Mouse (Mus musculus) left cerebral cortex, postnatal 25 days (tissue): ENCODE data around the gene Mdc1. TPM values are rescaled to one million over a fixed set of nuclear protein-coding genes. Genes with fewer than 3 reads are reported as not detected.
A peak's percentile ranks its signal among the peaks of the same experiment; 100 is the strongest.

Experiments used
- DNase-seq, 2 experiments: peaks; one replicate each; pipeline ENCODE4 v3.0.0; 2022; ENCODE audit warnings: low spot score in 2 of 2, mixed read lengths in 1 of 2
- intact Hi-C: fragments of 180-260 bp; cut with DNase I; formaldehyde crosslinking; loops from one replicate; pipeline ENCODE4 v1.15.1; 2025
- total RNA-seq, 2 experiments: library from RNA; stranded (reverse); gene quantifications; 2 replicates each; pipeline ENCODE4 v1.2.3; 2021

Mdc1 gene
- total RNA-seq, 2 experiments from 2014 or later: 9.7 to 12.0 TPM

DNA sequence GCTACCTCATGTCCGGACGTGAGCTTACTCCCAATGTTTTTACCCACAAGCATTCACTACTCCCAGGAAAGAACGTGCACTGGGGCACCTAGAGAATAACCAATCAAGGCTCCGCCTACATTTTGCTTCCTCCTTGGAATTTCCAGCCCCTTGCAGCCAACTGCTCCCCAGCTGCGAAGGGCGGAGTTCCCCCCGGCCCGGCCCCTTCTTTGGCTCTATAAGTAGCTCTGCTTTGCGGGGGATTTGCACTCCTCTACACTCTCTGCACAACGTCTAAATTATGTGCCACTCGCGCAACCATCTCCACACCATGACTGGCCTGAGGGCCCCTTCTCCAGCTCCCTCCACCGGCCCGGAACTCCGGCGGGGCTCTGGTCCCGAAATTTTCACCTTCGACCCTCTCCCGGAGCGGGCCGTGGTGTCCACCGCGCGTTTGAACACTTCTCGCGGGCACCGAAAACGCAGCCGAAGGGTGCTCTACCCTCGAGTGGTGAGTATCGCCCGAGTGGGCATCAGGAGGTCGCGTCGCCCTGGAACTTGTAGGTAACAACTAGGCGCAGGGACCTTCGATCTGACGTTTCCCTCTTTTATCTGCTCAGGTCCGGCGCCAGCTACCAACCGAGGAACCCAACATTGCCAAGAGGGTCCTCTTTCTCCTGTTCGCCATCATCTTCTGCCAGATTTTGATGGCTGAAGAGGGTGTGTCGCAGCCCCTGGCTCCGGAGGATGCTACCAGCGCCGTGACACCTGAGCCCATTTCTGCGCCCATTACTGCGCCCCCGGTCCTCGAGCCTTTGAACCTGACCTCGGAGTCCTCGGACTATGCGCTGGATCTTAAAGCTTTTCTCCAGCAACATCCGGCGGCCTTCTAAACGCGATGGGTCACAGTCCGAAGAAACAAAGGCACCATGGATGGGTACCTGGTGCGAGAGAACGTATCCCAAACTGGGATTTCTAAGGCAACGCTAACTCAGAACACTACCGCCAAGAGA, 19.6 kb upstream of the Mdc1 start, which contains the start of gene Ier3:
Gene Ier3 (plus strand): TSS at position 246 of the 992 bp plus-strand sequence.
- DNase-seq: peak; percentile 46 to 82
- intact Hi-C loops: loop anchor here (2.0 kb wide), 1 partner anchor 83 kb away; no protein-coding TSS in a partner anchor

DNA sequence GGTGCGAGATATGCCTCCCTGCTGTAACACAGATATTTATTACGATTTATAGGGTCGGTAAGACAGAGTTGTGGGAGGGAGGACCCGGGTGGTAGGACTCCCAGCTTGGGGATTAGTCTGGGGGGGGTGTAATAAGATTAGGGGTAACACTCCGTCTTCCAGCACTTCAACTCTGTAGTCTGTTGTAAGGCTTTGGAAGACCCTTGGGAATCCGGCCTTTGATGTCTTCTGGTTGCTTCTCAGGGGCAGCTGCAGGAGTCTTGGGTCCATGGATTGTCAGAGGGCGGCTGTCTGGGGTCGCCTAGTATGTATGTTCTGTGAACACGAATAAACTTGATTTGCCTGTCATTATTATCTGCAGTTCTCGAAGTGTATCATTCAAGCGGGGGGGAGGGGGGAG, 18.8 kb upstream of the Mdc1 start:
- DNase-seq: no peak
- intact Hi-C loops: loop anchor here (2.0 kb wide), 1 partner anchor 84 kb away; no protein-coding TSS in a partner anchor

DNA sequence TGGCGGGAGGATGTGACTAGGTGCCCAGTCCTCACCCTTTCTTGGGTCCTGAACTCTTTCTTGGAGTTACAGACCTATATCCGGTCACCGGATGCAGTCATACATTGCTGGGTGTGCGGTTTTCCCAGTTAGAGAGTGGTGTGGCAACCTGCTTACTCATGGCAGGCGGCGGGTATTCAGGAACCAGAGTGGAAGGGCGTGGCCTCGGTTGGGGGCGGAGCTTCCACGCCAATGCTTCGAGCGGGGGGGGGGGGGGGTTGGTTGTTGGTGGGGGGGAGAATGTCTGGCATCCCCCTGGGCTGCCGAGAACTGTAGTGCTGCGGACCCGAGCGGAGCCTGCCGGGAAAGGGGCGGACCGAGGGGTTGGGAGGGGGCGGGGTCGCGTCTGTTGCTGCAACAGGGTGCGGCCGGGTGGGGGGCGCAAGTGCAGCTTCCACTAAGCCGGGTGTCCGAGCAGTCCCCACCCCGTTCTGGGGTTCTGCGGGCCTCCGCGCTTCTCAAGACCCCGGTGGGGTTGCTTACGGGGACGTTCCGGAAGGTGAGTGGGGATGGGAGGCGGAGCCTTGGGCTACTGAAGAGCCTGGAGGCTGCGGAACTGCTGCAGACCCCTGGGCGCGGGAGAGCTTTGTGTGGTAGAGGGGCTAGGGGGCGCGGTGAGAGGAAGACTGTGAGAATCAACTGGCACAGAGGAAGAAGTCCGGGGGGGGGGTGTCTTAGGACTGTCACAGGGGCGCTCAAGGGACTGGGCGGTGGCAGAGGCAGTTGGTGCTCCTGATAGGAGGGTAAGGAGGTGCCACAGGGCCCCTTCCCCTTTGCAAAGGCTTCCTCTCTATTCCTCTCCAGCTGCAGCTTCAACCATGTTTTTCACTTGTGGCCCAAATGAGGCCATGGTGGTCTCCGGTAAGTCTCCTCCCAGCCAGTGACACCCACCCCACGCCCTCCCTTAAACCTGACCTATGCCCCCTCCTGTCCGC, 18.1 kb upstream of the Mdc1 start, which contains the start of gene Flot1:
Gene Flot1 (plus strand): TSS at position 267 of the 974 bp plus-strand sequence.
- peak; percentile 68 to 81 for DNase-seq
- intact Hi-C loops: loop anchor here (2.0 kb wide), 1 partner anchor 84 kb away; no protein-coding TSS in a partner anchor

DNA sequence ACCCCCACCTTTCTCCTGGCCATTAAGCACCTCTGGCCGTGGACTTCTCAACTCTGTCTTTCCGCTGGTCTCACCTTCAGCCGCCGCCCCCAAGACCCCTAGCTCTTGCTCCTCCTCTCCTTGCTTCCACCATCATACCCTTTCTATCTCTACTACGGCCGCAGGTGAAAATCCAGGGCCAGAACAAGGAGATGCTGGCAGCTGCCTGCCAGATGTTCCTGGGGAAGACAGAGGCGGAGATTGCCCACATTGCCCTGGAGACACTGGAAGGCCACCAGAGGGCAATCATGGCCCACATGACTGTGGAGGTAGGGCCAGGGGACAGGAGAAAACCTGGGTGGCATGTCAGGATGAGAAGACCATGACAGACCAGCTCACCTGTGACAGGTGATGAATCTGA, 16.9 kb upstream of the Mdc1 start:
- intact Hi-C loops: no loop called here
- DNase-seq: no peak

DNA sequence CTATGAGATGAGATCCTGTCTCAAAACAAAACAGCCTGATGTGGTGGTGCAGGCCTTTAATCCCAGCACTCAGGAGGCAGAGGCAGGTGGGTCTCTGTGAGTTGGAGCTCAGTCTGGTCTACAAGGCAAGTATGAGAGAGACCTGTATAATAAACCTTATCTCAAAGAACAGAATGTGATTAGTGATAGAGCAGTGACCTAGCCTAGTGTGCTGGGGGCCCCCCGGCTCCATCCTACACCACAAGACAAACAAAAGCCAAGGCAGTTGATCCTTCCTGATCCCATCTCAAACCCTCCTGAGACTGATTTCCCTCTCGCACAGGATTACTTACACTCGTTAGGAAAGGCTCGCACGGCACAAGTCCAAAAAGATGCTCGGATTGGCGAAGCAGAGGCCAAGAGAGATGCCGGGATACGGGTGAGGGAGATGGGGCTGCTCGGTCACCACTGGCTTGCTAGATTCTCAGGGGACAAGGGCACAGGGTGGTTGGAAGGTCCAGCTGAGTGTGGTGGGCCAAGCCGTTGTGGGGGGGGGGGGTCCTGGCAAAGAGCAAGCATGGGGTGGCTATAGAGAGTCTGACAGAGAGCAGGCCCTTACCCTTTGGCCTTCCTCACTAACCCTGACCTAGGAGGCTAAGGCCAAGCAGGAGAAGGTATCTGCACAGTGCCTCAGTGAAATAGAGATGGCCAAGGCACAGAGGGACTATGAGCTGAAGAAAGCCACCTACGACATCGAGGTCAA, 16.0 kb upstream of the Mdc1 start:
- no peak for DNase-seq
- intact Hi-C loops: no loop called here

DNA sequence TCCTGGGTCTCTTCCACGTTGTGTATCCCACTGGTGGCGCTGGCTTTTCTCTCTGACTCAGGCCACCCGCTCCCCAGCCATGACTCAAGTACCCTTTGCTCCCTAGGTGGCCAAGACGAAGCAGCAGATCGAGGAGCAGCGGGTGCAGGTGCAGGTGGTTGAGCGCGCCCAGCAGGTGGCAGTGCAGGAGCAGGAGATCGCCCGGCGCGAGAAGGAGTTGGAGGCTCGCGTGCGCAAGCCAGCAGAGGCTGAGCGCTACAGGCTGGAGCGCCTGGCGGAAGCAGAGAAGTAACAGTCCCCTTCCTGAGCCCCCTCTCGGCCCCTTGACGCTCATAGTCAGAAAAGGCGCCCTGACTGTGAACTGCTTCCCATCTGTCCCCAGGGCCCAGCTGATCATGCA, 11.6 kb upstream of the Mdc1 start:
- peak; percentile 87 to 88 for DNase-seq
- intact Hi-C loops: loop anchor here (10.0 kb wide), 1 partner anchor 145 kb away; the partner anchor contains the start of gene Gnl1

DNA sequence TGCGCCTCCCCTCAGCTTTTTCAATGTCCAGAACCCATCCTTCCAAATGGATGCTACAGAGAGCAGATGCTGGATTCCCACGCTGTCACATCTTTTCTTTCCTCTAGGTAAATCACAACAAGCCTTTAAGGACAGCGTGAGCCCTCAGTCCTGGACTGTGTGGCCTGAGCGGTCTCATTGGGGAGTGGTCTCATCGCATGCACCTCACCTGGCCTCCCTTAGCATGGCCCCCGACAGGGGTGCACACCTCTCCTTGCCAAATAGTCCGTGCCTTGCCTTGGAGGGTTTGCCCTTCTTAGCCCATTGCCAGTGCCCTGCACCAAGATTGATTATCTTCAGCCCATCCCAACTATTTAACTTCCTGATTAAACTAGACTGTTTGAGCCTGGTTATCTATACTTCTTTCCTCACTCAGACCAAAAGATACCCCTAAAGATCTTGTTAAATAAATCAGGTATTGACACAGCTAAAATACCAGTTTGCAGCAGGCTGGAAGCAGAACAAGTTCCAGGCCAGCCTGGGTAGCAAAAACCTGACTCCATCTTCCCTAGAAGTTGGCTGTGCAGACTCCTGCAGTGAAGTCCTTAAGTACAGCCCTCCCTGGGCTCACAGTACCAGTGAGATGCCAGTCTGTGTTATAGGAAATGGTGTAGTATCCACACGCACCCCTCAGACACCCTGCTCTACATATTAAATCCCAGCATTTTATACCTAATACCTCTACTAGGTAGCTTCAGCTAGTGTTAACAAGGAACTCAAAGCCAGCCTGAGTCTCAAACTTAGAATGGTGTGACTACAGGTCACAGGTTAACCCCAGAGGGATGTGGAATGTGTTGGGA, 8.7 kb upstream of the Mdc1 start:
- no peak for DNase-seq
- intact Hi-C loops: loop anchor here (10.0 kb wide), 1 partner anchor 142 kb away; the partner anchor contains the start of gene Gnl1

DNA sequence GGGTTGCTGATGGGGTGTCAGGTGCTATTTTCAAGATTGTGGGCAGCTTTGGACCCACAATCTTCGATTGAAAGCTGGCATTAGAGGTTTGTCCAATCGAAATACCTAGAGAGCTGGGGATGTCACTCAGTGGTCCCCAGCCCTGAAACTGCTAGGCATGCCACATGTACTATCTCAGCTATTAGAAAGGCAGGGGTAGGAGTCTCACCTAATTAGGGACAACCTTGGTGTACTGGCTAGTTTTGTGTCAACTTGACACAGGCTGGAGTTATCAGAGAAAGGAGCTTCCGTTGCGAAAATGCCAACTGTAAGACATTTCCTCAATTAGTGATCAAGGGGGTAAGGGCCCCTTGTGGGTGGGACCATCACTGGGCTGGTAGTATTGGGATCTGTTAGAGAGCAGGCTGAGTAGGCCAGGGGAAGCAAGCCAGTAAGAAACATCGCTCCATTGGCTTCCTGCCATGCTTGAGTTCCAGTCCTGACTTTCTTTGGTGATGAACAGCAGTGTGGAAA, 8.0 kb upstream of the Mdc1 start:
- intact Hi-C loops: loop anchor here (10.0 kb wide), 1 partner anchor 142 kb away; the partner anchor contains the start of gene Gnl1
- no peak for DNase-seq

DNA sequence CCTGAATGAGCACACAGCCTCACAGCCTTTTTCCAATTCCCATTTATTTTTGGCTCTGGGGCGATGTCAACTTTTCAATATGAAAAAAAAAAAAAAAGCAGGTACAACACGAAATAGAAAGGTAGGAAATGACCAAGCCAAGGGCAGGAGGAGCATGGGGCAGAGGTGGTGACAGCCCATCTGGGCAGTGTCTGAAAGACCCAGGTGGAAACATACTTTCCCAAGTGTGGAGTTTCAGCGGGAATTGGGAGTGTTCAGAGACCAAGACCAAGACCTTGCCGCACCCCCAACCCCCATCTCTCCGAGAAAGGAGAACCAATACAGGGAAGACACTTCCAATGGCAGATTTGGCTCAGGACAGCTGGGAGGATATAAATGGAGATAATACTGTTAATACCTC, 7.4 kb upstream of the Mdc1 start:
- intact Hi-C loops: loop anchor here (10.0 kb wide), 1 partner anchor 141 kb away; the partner anchor contains the start of gene Gnl1
- no peak for DNase-seq

DNA sequence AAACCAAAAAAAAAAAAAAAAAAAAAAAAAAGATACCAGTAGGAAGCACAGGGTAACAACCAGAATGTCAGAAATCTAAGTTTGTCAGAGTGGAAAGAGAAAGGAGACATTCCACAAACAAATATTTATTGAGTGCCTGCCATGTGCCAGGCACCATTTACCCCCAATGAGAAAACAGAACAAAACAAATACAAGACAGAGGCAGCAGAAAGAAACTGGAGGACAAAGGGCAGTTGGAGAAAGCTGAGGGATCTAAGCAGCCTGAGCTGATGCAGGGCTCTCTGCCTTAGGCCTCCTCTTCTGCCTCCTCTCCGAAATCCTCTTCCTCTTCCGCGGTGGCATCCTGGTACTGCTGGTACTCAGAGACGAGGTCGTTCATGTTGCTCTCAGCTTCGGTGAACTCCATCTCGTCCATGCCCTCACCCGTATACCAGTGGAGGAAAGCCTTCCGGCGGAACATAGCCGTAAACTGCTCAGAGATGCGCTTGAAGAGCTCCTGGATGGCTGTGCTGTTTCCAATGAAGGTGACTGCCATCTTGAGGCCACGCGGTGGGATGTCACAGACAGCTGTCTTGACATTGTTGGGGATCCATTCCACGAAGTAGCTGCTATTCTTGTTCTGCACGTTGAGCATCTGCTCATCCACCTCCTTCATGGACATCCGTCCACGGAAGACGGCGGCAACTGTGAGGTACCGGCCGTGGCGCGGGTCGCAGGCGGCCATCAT, 6.5 kb upstream of the Mdc1 start:
- DNase-seq: peak; percentile 50 to 54
- intact Hi-C loops: loop anchor here (5.0 to 10.0 kb wide), 2 partner anchors 82 to 140 kb away; partner anchors contain the start of genes Gnl1, Mrps18b and Ppp1r10

DNA sequence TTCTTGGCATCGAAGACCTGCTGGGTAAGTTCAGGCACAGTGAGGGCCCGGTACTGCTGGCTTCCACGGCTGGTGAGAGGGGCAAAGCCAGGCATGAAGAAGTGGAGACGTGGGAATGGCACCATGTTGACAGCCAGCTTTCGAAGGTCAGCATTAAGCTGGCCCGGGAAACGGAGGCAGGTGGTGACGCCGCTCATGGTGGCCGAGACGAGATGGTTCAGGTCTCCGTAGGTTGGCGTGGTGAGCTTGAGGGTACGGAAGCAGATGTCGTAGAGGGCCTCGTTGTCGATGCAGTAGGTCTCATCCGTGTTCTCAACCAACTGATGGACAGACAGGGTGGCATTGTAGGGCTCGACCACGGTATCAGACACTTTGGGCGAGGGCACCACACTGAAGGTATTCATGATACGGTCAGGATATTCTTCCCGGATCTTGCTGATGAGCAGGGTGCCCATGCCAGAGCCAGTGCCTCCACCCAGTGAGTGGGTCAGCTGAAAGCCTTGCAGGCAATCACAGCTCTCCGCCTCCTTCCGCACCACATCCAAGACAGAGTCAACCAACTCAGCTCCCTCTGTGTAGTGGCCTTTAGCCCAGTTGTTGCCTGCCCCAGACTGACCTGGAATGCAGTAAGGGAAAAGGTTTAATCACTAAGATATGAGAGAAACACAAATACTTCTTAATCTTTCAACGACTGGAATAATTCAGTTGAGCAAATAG, 5.7 kb upstream of the Mdc1 start:
- no peak for DNase-seq
- intact Hi-C loops: loop anchor here (2.0 to 10.0 kb wide), 3 partner anchors 37 to 139 kb away; partner anchors contain the start of genes Gnl1, Mrps18b and Ppp1r10

DNA sequence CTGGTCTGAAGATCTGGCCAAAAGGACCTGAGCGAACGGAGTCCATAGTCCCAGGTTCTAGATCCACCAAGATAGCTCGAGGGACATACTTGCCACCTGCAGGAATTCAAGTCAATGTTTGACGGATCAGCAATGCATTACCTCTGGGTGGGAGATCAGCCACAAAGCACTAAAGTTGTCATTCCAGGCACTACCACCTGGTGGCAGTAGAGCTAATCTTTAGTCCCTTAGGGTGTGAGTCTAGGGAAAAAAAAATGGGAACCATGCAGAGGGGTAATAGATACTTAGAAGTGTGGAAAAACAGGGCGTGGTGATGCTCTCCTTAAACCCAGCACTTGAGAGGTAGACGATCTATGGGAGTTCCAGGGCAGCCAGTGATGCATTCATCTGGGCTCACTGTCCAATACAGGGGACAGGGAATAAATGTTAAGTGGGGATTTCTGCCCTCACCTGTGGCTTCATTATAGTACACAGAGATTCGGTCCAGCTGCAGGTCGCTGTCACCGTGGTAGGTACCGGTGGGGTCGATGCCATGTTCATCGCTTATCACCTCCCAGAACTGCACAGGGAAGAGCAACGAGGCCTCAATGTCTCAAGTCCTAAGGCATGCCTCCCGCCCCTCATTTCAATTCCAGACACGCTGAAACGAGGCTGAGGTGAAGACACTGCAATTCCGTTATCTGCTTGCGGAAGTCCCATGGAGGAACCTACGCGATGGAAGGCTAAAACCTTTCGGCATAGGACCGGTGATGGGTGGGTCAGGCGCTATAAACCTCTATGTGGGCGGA, 4.9 kb upstream of the Mdc1 start:
- intact Hi-C loops: loop anchor here (2.0 to 10.0 kb wide), 3 partner anchors 36 to 138 kb away; partner anchors contain the start of genes Gnl1, Mrps18b and Ppp1r10
- peak; percentile 89 to 94 for DNase-seq

DNA sequence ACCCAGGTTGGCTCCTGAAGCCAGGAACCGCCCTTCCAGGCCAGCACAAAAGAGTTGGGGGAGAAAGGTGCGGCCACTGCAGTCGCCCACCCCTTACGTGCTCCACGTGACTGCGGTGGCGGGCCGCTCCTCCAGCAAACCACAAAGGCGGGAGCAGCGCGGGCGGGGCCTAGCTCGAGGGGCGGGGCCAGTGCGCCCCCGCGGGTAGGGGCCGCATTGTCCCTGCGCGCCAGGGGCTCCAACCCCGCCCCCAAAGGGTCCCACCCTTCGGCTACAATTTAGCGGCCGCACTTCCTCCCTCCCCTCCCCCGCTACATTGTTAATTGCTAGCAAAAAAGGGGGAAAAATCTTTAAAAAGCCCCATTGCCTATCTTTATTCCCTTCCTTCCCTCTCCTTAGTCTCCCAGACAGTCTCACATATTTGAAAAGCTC, 4.3 kb upstream of the Mdc1 start:
- DNase-seq: peak; percentile 86 to 88
- intact Hi-C loops: loop anchor here (2.0 to 10.0 kb wide), 3 partner anchors 36 to 138 kb away; partner anchors contain the start of genes Gnl1, Mrps18b and Ppp1r10

DNA sequence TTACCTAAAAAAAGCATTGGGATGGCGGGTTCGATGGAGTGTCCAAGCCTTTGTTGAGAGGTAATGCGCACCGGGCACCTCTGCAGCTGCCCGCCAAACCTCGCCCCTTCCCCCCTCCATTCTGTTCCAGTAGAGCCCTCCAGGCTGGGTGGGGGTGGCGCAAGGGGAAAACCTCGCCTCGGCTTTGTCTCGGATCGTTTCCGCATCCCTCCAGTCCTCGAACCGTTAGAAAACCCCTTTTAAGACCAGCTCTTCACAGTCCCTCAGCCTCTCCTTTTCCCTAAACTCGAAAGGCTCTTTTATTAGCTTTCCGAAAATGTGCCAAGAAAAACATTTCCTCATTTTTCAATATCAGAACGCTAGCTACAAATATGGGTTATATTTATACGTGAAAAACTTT, 3.8 kb upstream of the Mdc1 start:
- peak; percentile 47 to 52 for DNase-seq

DNA sequence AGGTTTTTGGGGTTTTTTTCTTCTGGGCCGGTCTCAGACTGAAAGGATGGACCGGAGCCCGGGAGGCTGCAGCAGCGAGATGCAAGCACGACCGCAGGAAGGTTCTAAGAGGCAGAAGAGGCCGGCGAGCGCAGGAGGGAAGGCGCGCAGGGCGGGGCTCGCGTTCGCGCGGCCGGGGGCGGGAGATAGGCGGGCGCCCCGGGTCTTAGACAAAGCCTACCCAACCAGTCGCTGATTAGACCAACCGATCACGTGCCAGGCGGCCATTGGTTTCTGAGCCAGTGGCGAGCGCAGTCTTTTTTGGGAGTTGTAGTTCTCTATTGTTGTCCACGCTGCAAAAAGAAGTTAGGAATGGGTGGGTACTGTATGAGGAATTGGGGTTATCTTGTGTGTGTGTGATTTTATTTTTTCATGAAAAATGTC, 3.2 kb upstream of the Mdc1 start, which contains the start of gene Tubb5:
Gene Tubb5 (minus strand): TSS at position 185 of the 423 bp plus-strand sequence.
- intact Hi-C loops: loop anchor here (5.0 to 10.0 kb wide), 2 partner anchors 79 to 137 kb away; partner anchors contain the start of genes Gnl1, Mrps18b and Ppp1r10
- peak; percentile 97 to 99 for DNase-seq

More for the DNA sequence above, 3.8 kb upstream of the Mdc1 start:
- intact Hi-C loops: loop anchor here (2.0 to 10.0 kb wide), 3 partner anchors 35 to 137 kb away; partner anchors contain the start of genes Gnl1, Mrps18b and Ppp1r10
